Mouse (Mus musculus): Measurements from ENCODE around the gene Limch1. TPM values are rescaled to one million over a fixed set of nuclear protein-coding genes. Genes with fewer than 3 reads are reported as not detected.

Limch1 gene
- total and polyA plus RNA-seq, 3 experiments = 0.05 TPM; not detected in 2

DNA sequence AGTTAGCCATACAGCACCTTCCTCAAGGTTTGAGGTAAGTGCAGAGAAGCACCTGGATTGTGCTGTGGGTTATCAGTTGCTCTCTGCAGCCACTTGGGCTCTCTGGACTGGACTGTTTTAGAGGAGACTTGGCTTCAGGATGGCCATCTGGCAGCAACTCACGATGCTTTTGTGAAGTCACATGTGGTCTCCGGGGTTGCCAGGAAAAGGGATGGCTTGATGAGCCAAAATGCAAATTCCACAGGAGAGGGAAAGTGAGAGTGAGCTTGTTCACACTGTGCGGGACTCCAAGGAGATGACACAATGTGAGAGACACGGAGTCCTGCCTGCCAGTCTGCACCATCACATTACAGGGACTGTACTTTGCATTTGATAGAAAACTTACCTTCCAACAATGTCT is 346.1 kb downstream of the Limch1 start:
- Histone ChIP-seq H3K4me2 (ENCODE audit: insufficient read depth, low read depth, poor library complexity, severe bottlenecking) (no peak overlapping the region), H3K9me3 (replicated peaks; ENCODE audit: low read length) (no peaks in the 10 kb centered on the region), H3K9ac (ENCODE audit: insufficient read depth, low read depth) (no peak overlapping the region), H3K4me1 (ENCODE audit: control insufficient read depth in 1 of 2, insufficient read depth in 2 of 2) (no peaks in the 10 kb centered on the region), H3K36me3 (replicated peaks in 1 of 2; ENCODE audit: control insufficient read depth in 1 of 2, insufficient read depth in 1 of 2, low read length in 1 of 2) (no peaks in the 10 kb centered on the region), H3K27me3 (replicated peaks) (no peaks in the 10 kb centered on the region), H3K79me2 (replicated peaks; ENCODE audit: control insufficient read depth, extremely low read depth, insufficient read depth, poor library complexity, severe bottlenecking) (no peaks in the 10 kb centered on the region), H3K27ac (ENCODE audit: insufficient read depth, low read depth) (no peak overlapping the region), H3K4me3 (replicated peaks in 1 of 3; ENCODE audit: low read depth in 2 of 3, low read length in 2 of 3, poor library complexity in 1 of 3) (no peak overlapping the region)
- dilution Hi-C loops (cut with MboI; ENCODE audit: extremely low pct_ligation_motif_present, extremely low pct_unique_long_range_greater_than_20kb, low sequenced_read_pairs) = no loop called here
- no peak for DNase-seq (ENCODE audit: extremely low read depth)
- TF ChIP-seq POLR2A (IDR thresholded peaks at IDR 0.05; ENCODE audit: low read depth, low read length) = no peak
- in situ Hi-C loops (cut with MboI; ENCODE audit: low pct_ligation_motif_present, low pct_unique_long_range_greater_than_20kb, low sequenced_read_pairs) = no loop called here

DNA sequence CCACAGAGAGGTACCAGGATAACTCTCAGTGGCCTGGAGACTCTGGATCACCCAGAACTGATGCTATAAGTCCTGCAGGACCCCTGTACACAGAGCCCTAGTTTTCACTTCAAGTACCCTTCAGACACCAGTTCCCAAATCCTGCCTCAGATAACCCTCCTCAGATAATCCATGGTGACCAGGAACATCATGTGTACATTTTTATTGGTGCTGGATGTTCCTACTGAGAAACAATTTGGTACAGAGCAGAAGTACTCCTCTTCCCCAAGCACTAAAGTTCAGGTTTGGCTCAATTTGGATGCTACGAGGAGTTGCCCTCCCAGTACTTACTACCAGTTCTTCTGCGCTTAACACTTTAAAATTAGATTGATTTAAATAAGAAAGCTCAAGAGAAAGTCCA is 348.4 kb downstream of the Limch1 start:
- no peak overlapping the region for H3K4me3 ChIP-seq (replicated peaks in 1 of 3; ENCODE audit: low read depth in 2 of 3, low read length in 2 of 3, poor library complexity in 1 of 3)
- H3K27me3 ChIP-seq (replicated peaks) = no peaks in the 10 kb centered on the region
- H3K79me2 ChIP-seq (replicated peaks; ENCODE audit: control insufficient read depth, extremely low read depth, insufficient read depth, poor library complexity, severe bottlenecking) = no peaks in the 10 kb centered on the region
- H3K9me3 ChIP-seq (replicated peaks; ENCODE audit: low read length) = no peaks in the 10 kb centered on the region
- no peaks in the 10 kb centered on the region for H3K4me1 ChIP-seq (ENCODE audit: control insufficient read depth in 1 of 2, insufficient read depth in 2 of 2)
- TF ChIP-seq EP300 (IDR thresholded peaks at IDR 0.05; ENCODE audit: low read length) (no peak), BHLHE40 (IDR thresholded peaks at IDR 0.05; ENCODE audit: low read depth, low read length) (no peak), CTCF (conservative IDR thresholded peaks at IDR 0.05 in 1 of 2, IDR thresholded peaks at IDR 0.05 in 1 of 2; ENCODE audit: low read depth in 2 of 2, low read length in 2 of 2) (no peak), MAX (IDR thresholded peaks at IDR 0.05; ENCODE audit: low read length) (no peak), JUND (conservative IDR thresholded peaks at IDR 0.05; ENCODE audit: low read depth, low read length) (no peak)
- in situ Hi-C loops (cut with MboI; ENCODE audit: low pct_ligation_motif_present, low pct_unique_long_range_greater_than_20kb, low sequenced_read_pairs) = no loop called here
- no peak overlapping the region for H3K4me2 ChIP-seq (ENCODE audit: insufficient read depth, low read depth, poor library complexity, severe bottlenecking)
- no peaks in the 10 kb centered on the region for H3K36me3 ChIP-seq (replicated peaks in 1 of 2; ENCODE audit: control insufficient read depth in 1 of 2, insufficient read depth in 1 of 2, low read length in 1 of 2)
- H3K27ac ChIP-seq (ENCODE audit: insufficient read depth, low read depth) = no peak overlapping the region
- DNase-seq (ENCODE audit: extremely low read depth) = no peak
- dilution Hi-C loops (cut with MboI; ENCODE audit: extremely low pct_ligation_motif_present, extremely low pct_unique_long_range_greater_than_20kb, low sequenced_read_pairs) = no loop called here
- H3K9ac ChIP-seq (ENCODE audit: insufficient read depth, low read depth) = no peak overlapping the region

DNA sequence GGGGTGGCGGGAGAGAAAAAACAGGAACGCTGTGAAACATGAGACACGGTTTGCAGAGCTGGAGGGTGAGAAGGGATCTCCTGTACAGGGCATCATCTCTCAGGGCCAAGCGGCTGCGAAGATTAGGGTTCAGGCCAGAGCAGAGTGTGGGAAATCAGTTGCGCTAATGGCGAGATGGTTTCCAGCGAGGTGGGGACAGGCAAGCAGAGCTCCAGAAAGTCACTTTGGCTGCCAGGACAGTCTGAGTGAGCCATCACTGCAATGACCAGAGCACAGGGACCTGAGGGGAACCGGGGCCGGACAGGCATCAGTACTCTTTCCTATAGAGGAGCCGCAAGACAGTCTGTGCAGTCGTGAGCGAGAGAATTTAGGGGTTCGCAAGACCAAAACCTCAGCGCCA is 349.5 kb downstream of the Limch1 start:
- H3K27ac ChIP-seq (ENCODE audit: insufficient read depth, low read depth) = no peak overlapping the region
- dilution Hi-C loops (cut with MboI; ENCODE audit: extremely low pct_ligation_motif_present, extremely low pct_unique_long_range_greater_than_20kb, low sequenced_read_pairs) = no loop called here
- TF ChIP-seq MEF2A (IDR thresholded peaks at IDR 0.05; ENCODE audit: borderline replicate concordance, low read depth, low read length) (no peak), JUND (conservative IDR thresholded peaks at IDR 0.05; ENCODE audit: low read depth, low read length) (no peak), MAZ (IDR thresholded peaks at IDR 0.05; ENCODE audit: low read depth, low read length) (no peak), CTCF (conservative IDR thresholded peaks at IDR 0.05 in 1 of 2, IDR thresholded peaks at IDR 0.05 in 1 of 2; ENCODE audit: low read depth in 2 of 2, low read length in 2 of 2) (no peak), SMC3 (IDR thresholded peaks at IDR 0.05; ENCODE audit: low read depth, low read length) (no peak), PAX5 (IDR thresholded peaks at IDR 0.05; ENCODE audit: low read length) (no peak), JUN (IDR thresholded peaks at IDR 0.05; ENCODE audit: insufficient read depth, low read depth, low read length) (no peak), HCFC1 (IDR thresholded peaks at IDR 0.05; ENCODE audit: low read depth, low read length) (no peak), POLR2AphosphoS2 (IDR thresholded peaks at IDR 0.05; ENCODE audit: low read depth, low read length) (no peak), GABPA (IDR thresholded peaks at IDR 0.05; ENCODE audit: insufficient replicate concordance, low read depth, low read length) (no peak), USF2 (conservative IDR thresholded peaks at IDR 0.05; ENCODE audit: low read depth, low read length) (no peak), EP300 (IDR thresholded peaks at IDR 0.05; ENCODE audit: low read length) (no peak)
- no peak overlapping the region for H3K9ac ChIP-seq (ENCODE audit: insufficient read depth, low read depth)
- H3K79me2 ChIP-seq (replicated peaks; ENCODE audit: control insufficient read depth, extremely low read depth, insufficient read depth, poor library complexity, severe bottlenecking) = no peaks in the 10 kb centered on the region
- H3K4me3 ChIP-seq (replicated peaks in 1 of 3; ENCODE audit: low read depth in 2 of 3, low read length in 2 of 3, poor library complexity in 1 of 3) = no peak overlapping the region
- no peak overlapping the region for H3K4me2 ChIP-seq (ENCODE audit: insufficient read depth, low read depth, poor library complexity, severe bottlenecking)
- H3K27me3 ChIP-seq (replicated peaks) = no peaks in the 10 kb centered on the region
- no peaks in the 10 kb centered on the region for H3K4me1 ChIP-seq (ENCODE audit: control insufficient read depth in 1 of 2, insufficient read depth in 2 of 2)
- no peaks in the 10 kb centered on the region for H3K36me3 ChIP-seq (replicated peaks in 1 of 2; ENCODE audit: control insufficient read depth in 1 of 2, insufficient read depth in 1 of 2, low read length in 1 of 2)
- H3K9me3 ChIP-seq (replicated peaks; ENCODE audit: low read length) = no peaks in the 10 kb centered on the region
- in situ Hi-C loops (cut with MboI; ENCODE audit: low pct_ligation_motif_present, low pct_unique_long_range_greater_than_20kb, low sequenced_read_pairs) = no loop called here
- DNase-seq (ENCODE audit: extremely low read depth) = no peak
